Mouse (Mus musculus) sigmoid colon, adult 10 weeks (tissue): Measurements from ENCODE around the gene Exoc2. TPM values are rescaled to one million over a fixed set of nuclear protein-coding genes. Genes with fewer than 3 reads are reported as not detected.

Source experiments
- polyA plus RNA-seq: library from polyadenylated mRNA; stranded (reverse); fragments of 350-450 nt; fragmentation: Illumina TruSeq; extraction: RNeasy Lipid Tissue Mini Kit (QIAGEN cat#74804); gene quantifications from one replicate; pipeline ENCODE4 v1.2.3, GENCODE M21; 2014; ENCODE audit warnings: low read depth, low replicate concordance

The Exoc2 gene
- 31.6 TPM for polyA plus RNA-seq

DNA sequence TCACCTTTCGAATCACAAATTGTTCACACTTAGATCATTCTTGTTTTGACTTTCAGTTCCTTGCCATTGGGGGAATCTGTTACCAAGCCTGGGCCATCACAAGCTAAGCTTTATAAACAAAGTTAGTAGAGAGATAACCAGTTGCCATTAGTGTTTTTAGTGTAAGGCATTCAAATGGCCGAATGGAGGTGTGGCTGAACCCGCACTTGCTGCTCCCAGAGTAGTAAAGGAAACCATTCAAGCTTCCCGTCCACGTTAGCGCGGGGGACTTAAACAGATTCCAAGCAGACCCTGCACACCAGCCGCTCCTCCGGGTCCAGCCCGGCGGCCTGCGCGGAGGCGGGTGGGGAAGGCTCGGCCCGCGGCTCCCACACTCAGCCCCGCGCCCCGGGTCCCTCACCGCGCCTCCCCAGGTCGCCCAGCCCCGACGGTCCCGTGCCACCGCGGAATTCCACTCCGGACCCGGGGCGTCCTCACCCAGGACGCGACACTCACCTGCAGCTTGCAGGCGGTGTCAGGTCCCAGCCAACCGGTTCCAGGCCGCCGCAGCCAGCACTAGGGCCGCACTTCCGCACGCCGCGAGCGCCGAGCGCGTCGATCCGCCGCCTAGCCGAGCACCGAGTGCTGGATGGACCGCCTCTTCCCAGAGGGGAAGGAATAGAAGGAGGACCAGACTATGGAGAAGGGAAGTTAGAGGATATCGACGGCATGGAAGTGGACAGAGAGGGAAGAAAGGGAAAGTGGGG, at the start of gene Exoc2, which contains the start of gene Gm5447:
TSS of gene Exoc2 (minus strand) at position 593 of the 746 bp plus-strand sequence.
TSS of gene Gm5447 (plus strand) at position 704 of the 746 bp plus-strand sequence.

DNA sequence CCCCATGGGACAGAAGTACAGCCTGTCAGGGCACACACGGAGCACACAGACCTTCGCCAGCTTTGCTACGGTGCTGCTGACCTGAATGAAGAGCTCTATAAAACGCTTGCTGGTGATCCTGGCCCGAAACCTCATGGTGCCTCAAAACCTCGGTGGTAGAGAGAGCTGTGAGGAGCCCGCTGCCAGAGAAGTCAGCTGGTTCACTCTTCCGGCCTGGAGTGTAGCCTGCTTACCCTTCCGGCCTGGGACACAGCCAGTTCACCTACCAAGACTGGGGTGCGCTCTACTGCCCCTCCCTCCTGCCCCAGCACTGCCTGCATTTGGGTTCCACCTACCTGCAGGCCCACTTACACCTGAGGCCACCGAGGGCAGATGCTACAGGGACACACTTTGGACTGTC, 26.4 kb downstream of the Exoc2 start, which contains the start of gene Hus1b:
TSS of gene Hus1b (minus strand) at position 220 of the 400 bp plus-strand sequence.

Other genes starting within 250 kb of the Exoc2 start
- 4.7 TPM for gene Irf4, start 224.9 kb downstream of the Exoc2 start, polyA plus RNA-seq
- not detected for gene Hus1b, start 26.3 kb downstream of the Exoc2 start, polyA plus RNA-seq
- gene Gm5447, start 111 bp upstream of the Exoc2 start, polyA plus RNA-seq: not detected